In the genomic region with DNA sequence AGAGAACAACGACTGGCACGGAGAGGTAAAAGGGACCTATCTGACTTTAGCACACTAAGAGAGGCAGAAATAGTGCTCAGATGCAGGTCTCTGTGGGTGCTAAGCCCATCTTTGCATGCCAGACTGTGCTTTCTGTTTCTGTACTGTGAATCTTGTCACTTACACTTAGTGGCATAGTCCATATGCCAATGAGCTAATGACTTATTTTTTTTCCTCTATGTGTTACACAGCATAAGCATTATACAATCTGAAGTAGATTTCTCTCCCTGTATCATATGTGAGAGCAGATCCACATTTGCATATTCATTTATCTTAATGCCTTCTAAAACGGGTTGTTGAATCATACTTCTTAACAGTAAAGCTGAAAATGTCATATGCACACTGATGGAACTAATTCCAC, we compare ENCODE assay signal across 26 mouse cellular contexts.
DNase-seq lines count a peak whose midpoint lies in the region; ATAC-seq and TF ChIP-seq lines count a peak whose summit lies in the region.
"Had no signal": no experiment of that assay in that cellular context is flagged by ENCODE, and none has a peak within 500 bp of the region (broad histone marks: within the 10 kb centered on the region; RNA-seq: fewer than 3 reads in every experiment).

No protein-coding gene starts in this region.

- intact Hi-C loops in left cerebral cortex, postnatal 4 days (cut with DNase I), result no loop called here
- intact Hi-C loops in left cerebral cortex, postnatal 36 days (cut with DNase I), result no loop called here

- no peak for DNase-seq in forebrain, embryonic 10.5 days (ENCODE audit: extremely low spot score, low spot score)
- peak; percentile 7 for DNase-seq in left cerebral cortex, adult 11 months (ENCODE audit: low spot score)
- no peak for DNase-seq in left cerebral cortex, postnatal 4 days
- peak; percentile 45 for DNase-seq in forebrain, postnatal 0 days
- peak; percentile 9 to 10 for DNase-seq in left cerebral cortex, postnatal 36 days (ENCODE audit: low spot score in 2 of 2)
- no peak for DNase-seq in heart, adult 11 months
- DNase-seq: adrenal gland, postnatal 36 days; cerebellum, adult 11-12 months; cerebellum, postnatal 14 days; embryo, embryonic 11 days; gastrocnemius, postnatal 36 days; kidney, adult 11 months; kidney, postnatal 4 days; lung, adult 18-20 months; lung, postnatal 10 days; midbrain, embryonic 14.5 days; thymus, adult 2 months had no signal

- no peak overlapping the region for H3K4me2 ChIP-seq in forebrain, embryonic 15.5 days (replicated peaks)
- no peak overlapping the region for H3K4me2 ChIP-seq in forebrain, postnatal 0 days (ENCODE audit: low read depth)
- H3K4me2 ChIP-seq: embryonic facial prominence, embryonic 13.5 days; hindbrain, embryonic 12.5 days; kidney, embryonic 15.5 days; limb, embryonic 13.5 days; liver, embryonic 12.5 days; stomach, embryonic 15.5 days had no signal

- no peaks in the 10 kb centered on the region for H3K9me3 ChIP-seq in forebrain, embryonic 15.5 days
- no peaks in the 10 kb centered on the region for H3K9me3 ChIP-seq in forebrain, embryonic 10.5 days
- H3K9me3 ChIP-seq in forebrain, postnatal 0 days (ENCODE audit: low read length), result no peaks in the 10 kb centered on the region
- H3K9me3 ChIP-seq: embryonic facial prominence, embryonic 13.5 days; hindbrain, embryonic 12.5 days; kidney, embryonic 15.5 days; limb, embryonic 13.5 days; liver, embryonic 12.5 days; stomach, embryonic 15.5 days had no signal

- TF ChIP-seq CTCF in forebrain, postnatal 0 days (IDR thresholded peaks at IDR 0.05; ENCODE audit: low read depth), result no peak

- no peak overlapping the region for H3K4me3 ChIP-seq in forebrain, embryonic 15.5 days
- no peak overlapping the region for H3K4me3 ChIP-seq in forebrain, embryonic 10.5 days
- no peak overlapping the region for H3K4me3 ChIP-seq in forebrain, postnatal 0 days (ENCODE audit: low read depth, low read length)
- H3K4me3 ChIP-seq: embryonic facial prominence, embryonic 13.5 days; erythroblast, embryonic 14.5 days; hindbrain, embryonic 12.5 days; kidney, embryonic 15.5 days; limb, embryonic 13.5 days; liver, embryonic 12.5 days; stomach, embryonic 15.5 days had no signal

- no peaks in the 10 kb centered on the region for H3K27me3 ChIP-seq in forebrain, embryonic 15.5 days
- H3K27me3 ChIP-seq in forebrain, embryonic 10.5 days (ENCODE audit: poor library complexity, severe bottlenecking), result no peaks in the 10 kb centered on the region
- no peaks in the 10 kb centered on the region for H3K27me3 ChIP-seq in forebrain, postnatal 0 days (ENCODE audit: insufficient read depth, low read length)
- H3K27me3 ChIP-seq: embryonic facial prominence, embryonic 13.5 days; hindbrain, embryonic 12.5 days; kidney, embryonic 15.5 days; limb, embryonic 13.5 days; liver, embryonic 12.5 days; stomach, embryonic 15.5 days had no signal

- H3K9ac ChIP-seq in forebrain, embryonic 15.5 days (replicated peaks), result no peak overlapping the region
- no peak overlapping the region for H3K9ac ChIP-seq in forebrain, postnatal 0 days
- H3K9ac ChIP-seq: embryonic facial prominence, embryonic 13.5 days; hindbrain, embryonic 12.5 days; kidney, embryonic 15.5 days; limb, embryonic 13.5 days; liver, embryonic 12.5 days; stomach, embryonic 15.5 days had no signal

- H3K27ac ChIP-seq in forebrain, embryonic 15.5 days (replicated peaks), result no peak overlapping the region
- no peak overlapping the region for H3K27ac ChIP-seq in forebrain, embryonic 10.5 days
- no peak overlapping the region for H3K27ac ChIP-seq in forebrain, postnatal 0 days (ENCODE audit: low read depth, low read length)
- H3K27ac ChIP-seq: embryonic facial prominence, embryonic 13.5 days; hindbrain, embryonic 12.5 days; kidney, embryonic 15.5 days; limb, embryonic 13.5 days; liver, embryonic 12.5 days; stomach, embryonic 15.5 days had no signal

- 72% methylated on average over 3 of the region's 3 CpGs for WGBS in forebrain, embryonic 15.5 days
- 93% methylated on average over 3 of the region's 3 CpGs for WGBS in forebrain, embryonic 10.5 days
- WGBS in forebrain, postnatal 0 days, result 63% methylated on average over 3 of the region's 3 CpGs

- peaks cover 4% of the 10 kb centered on the region for H3K4me1 ChIP-seq in forebrain, embryonic 15.5 days
- no peaks in the 10 kb centered on the region for H3K4me1 ChIP-seq in forebrain, embryonic 10.5 days
- no peaks in the 10 kb centered on the region for H3K4me1 ChIP-seq in forebrain, postnatal 0 days (ENCODE audit: insufficient read depth)
- H3K4me1 ChIP-seq: embryonic facial prominence, embryonic 13.5 days; hindbrain, embryonic 12.5 days; kidney, embryonic 15.5 days; limb, embryonic 13.5 days; liver, embryonic 12.5 days; stomach, embryonic 15.5 days had no signal

- ATAC-seq in forebrain, embryonic 15.5 days (replicated peaks), result peak; percentile 90
- ATAC-seq in forebrain, postnatal 0 days, result peak; percentile 87
- no peak for ATAC-seq in CD4-positive, CD25-positive, alpha-beta regulatory T cell, adult 4 months
- ATAC-seq: liver, embryonic 12.5 days had no signal

- no peaks in the 10 kb centered on the region for H3K36me3 ChIP-seq in forebrain, embryonic 15.5 days
- no peaks in the 10 kb centered on the region for H3K36me3 ChIP-seq in forebrain, embryonic 10.5 days (replicated peaks)
- H3K36me3 ChIP-seq in forebrain, postnatal 0 days (ENCODE audit: insufficient read depth), result no peaks in the 10 kb centered on the region
- H3K36me3 ChIP-seq: embryonic facial prominence, embryonic 13.5 days; hindbrain, embryonic 12.5 days; kidney, embryonic 15.5 days; limb, embryonic 13.5 days; liver, embryonic 12.5 days; stomach, embryonic 15.5 days had no signal

Comparison
In these comparisons a context has a peak if more than half of its experiments do, and no peak if none do; other contexts are left out.
1. DNase-seq: peak in left cerebral cortex, adult 11 months (single experiment), forebrain, postnatal 0 days (single experiment) and left cerebral cortex, postnatal 36 days (2 of 2); none in forebrain, embryonic 10.5 days (single experiment), left cerebral cortex, postnatal 4 days (single experiment) and heart, adult 11 months (single experiment).